Mouse (Mus musculus): ENCODE measurements around the gene Nmnat3. TPM values are rescaled to one million over a fixed set of nuclear protein-coding genes. Genes with fewer than 3 reads are reported as not detected.

Nmnat3 gene
- total RNA-seq, 2 experiments from 2014 or later: 77.1 to 81.5 TPM

DNA sequence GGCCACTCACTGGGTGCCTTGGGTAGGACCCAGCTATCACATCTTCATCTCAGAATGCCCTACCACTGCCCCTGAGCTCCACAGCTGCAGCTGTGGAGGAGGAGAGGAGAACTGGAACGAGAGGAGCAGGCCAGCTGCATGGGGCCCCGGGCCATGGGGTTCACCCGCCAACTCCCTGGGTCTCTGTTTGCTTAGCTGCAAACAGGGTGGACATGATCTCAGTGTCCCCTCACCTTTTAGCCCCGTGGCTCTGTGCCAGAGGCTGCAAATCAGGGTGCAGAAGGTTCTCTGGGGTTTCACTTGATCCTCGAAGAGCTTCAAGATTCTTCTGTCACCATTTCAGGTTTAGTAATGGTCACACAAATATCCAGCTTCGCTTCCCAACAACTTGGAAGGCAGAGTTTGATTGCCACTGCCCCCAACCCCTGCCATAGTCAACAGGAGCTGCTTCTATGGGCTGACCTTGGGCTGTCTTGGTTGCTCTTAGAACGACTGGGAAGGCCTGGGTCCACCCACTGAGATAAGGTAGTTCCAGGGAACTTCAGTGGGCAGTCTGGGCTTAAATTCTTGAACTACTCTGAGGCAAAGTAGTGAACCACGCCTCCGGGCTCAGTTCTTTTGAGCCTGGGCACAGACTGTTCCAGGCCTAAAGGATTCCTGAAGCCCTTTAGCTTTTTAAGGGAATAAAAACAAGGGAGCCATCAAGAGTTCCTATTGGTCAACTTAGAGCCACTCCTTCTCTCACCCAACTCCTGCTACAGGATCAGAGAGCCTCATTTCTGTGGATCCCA, 158.3 kb downstream of the Nmnat3 start:
- ATAC-seq (replicated peaks; ENCODE audit: low FRiP score, poor library complexity, severe bottlenecking): no peak

DNA sequence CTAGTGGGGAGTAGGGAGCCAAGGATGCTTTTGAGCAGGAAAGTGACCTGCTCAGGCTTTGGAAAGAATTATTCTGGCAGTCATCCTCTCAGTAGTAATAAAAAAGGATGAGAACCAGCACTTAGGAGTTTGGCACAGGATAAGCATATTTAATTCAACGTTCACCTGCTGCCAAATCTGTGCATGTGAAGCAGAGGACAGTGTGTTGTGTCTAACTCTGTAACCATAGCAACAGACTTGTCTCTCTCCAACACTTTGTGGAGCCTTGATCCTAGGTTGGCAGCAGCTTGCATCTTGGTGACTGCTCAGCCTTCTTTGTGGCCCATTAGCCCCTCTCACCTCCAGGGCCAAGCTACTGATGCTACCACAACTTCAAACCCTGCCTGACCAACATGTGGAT, 163.7 kb downstream of the Nmnat3 start:
- no peak for ATAC-seq (replicated peaks; ENCODE audit: low FRiP score, poor library complexity, severe bottlenecking)

DNA sequence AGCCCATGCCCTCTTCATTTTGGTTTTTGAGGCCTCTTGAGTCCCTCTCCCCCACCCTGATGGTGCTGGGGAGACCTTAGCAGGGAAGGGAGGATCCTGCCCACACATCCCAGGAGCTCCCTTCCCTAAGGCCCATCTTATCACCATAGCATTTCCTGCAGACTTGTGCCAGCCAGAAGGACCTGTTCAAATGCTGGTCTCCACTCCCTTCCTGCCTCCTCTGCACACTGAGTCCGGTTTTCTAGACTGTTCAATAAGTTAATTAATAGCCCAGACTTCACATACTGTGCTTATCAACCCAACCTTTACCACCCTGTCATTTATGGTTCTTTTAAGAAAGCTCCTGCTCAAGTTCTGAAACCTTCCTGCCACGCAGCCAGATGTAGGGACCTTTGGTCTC, 179.5 kb downstream of the Nmnat3 start:
- ATAC-seq (replicated peaks; ENCODE audit: low FRiP score, poor library complexity, severe bottlenecking): no peak

Other genes with a start within 250 kb of the Nmnat3 start
- 2.9 TPM in 1 of 2 replicates, not detected in the other for gene Rbp1, start 135.5 kb downstream of the Nmnat3 start, total RNA-seq (2015; ENCODE audit: low replicate concordance)
- 1.2 and 2.0 TPM in 2 replicates for gene Rbp1, start 135.5 kb downstream of the Nmnat3 start, total RNA-seq (2017; ENCODE audit: low replicate concordance)
- gene Rbp2, start 198.7 kb downstream of the Nmnat3 start, total RNA-seq (2015; ENCODE audit: low replicate concordance): not detected in 2 replicates
- not detected in 2 replicates for gene Rbp2, start 198.7 kb downstream of the Nmnat3 start, total RNA-seq (2017; ENCODE audit: low replicate concordance)

All from erythroid progenitor cell, adult 5-6 weeks (primary cell).